Mouse (Mus musculus): Measurements from ENCODE around the gene Galnt6.

Galnt6 gene

GRCm38 (mm10) chr15:100720066-100720465, 9.1 kb downstream of the Galnt6 start:
- DNase-seq (ENCODE audit: low read depth, low spot score), result peak; percentile 33

GRCm38 (mm10) chr15:100719217-100719616, 10.0 kb downstream of the Galnt6 start:
- DNase-seq (ENCODE audit: low read depth, low spot score), result no peak

- peak; percentile 39 for DNase-seq (ENCODE audit: low read depth, low spot score)
Measured at GRCm38 (mm10) chr15:100718572-100718971, 10.6 kb downstream of the Galnt6 start.

GRCm38 (mm10) chr15:100717933-100718332, 11.2 kb downstream of the Galnt6 start:
- no peak for DNase-seq (ENCODE audit: low read depth, low spot score)

- DNase-seq (ENCODE audit: low read depth, low spot score), result no peak
Measured at GRCm38 (mm10) chr15:100715399-100715993, 13.7 kb downstream of the Galnt6 start.

- no peak for DNase-seq (ENCODE audit: low read depth, low spot score)
Measured at GRCm38 (mm10) chr15:100714470-100714869, 14.7 kb downstream of the Galnt6 start.

GRCm38 (mm10) chr15:100710838-100711237, 18.3 kb downstream of the Galnt6 start:
- no peak for DNase-seq (ENCODE audit: low read depth, low spot score)

- DNase-seq (ENCODE audit: low read depth, low spot score), result no peak
Measured at GRCm38 (mm10) chr15:100708433-100709078, 20.6 kb downstream of the Galnt6 start.

- no peak for DNase-seq (ENCODE audit: low read depth, low spot score)
Measured at GRCm38 (mm10) chr15:100706226-100706625, 22.9 kb downstream of the Galnt6 start.

- no peak for DNase-seq (ENCODE audit: low read depth, low spot score)
Measured at GRCm38 (mm10) chr15:100705376-100705775, 23.8 kb downstream of the Galnt6 start.

- DNase-seq (ENCODE audit: low read depth, low spot score), result no peak
Measured at GRCm38 (mm10) chr15:100703913-100704312, 25.3 kb downstream of the Galnt6 start.

- peak; percentile 37 for DNase-seq (ENCODE audit: low read depth, low spot score)
Measured at GRCm38 (mm10) chr15:100701856-100702255, 27.3 kb downstream of the Galnt6 start.

GRCm38 (mm10) chr15:100701108-100701507, 28.1 kb downstream of the Galnt6 start:
- no peak for DNase-seq (ENCODE audit: low read depth, low spot score)

GRCm38 (mm10) chr15:100700424-100700823, 28.8 kb downstream of the Galnt6 start:
- DNase-seq (ENCODE audit: low read depth, low spot score), result no peak

- no peak for DNase-seq (ENCODE audit: low read depth, low spot score)
Measured at GRCm38 (mm10) chr15:100699386-100699785, 29.8 kb downstream of the Galnt6 start.

GRCm38 (mm10) chr15:100698078-100698477, 31.1 kb downstream of the Galnt6 start:
- no peak for DNase-seq (ENCODE audit: low read depth, low spot score)

GRCm38 (mm10) chr15:100694406-100694805, 34.8 kb downstream of the Galnt6 start:
- no peak for DNase-seq (ENCODE audit: low read depth, low spot score)

GRCm38 (mm10) chr15:100691990-100692389, 37.2 kb downstream of the Galnt6 start:
- no peak for DNase-seq (ENCODE audit: low read depth, low spot score)

- no peak for DNase-seq (ENCODE audit: low read depth, low spot score)
Measured at GRCm38 (mm10) chr15:100687430-100687971, 41.7 kb downstream of the Galnt6 start, which contains the start of gene Cela1. Gene Cela1 (minus strand): TSS chr15:100687921.

GRCm38 (mm10) chr15:100686989-100687388, 42.2 kb downstream of the Galnt6 start:
- no peak for DNase-seq (ENCODE audit: low read depth, low spot score)

- DNase-seq (ENCODE audit: low read depth, low spot score), result no peak
Measured at GRCm38 (mm10) chr15:100686434-100686833, 42.7 kb downstream of the Galnt6 start.

GRCm38 (mm10) chr15:100685849-100686248, 43.3 kb downstream of the Galnt6 start:
- no peak for DNase-seq (ENCODE audit: low read depth, low spot score)

GRCm38 (mm10) chr15:100685255-100685654, 43.9 kb downstream of the Galnt6 start:
- DNase-seq (ENCODE audit: low read depth, low spot score), result peak; percentile 41

Measured in ES-CJ7 (cell line).